Mouse (Mus musculus): ENCODE results near the gene Foxp2.

The Foxp2 gene

GRCm38 (mm10) chr6:15373621-15374020 lies 472.5 kb downstream of the Foxp2 start:
- DNase-seq (ENCODE audit: low spot score): no peak

DNA sequence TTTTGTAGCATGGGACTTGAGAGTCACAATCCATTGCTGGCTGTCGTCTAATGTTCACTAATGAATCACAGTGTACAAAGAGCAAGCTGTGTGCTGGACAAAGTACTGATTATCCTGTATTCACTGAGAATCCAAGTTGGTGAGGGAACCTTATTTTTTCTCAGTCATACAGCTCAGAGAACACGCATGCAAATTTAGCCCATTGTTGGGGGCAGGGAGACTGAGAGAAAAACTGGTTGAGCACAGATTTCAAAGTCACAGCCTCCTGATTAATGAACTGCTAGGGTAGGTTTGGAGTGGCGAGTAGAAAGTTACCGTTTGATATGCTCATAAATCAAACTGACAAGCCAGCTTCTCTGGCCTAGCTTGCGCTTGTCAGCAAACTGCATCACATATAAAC lies 477.1 kb downstream of the Foxp2 start:
- no peak for DNase-seq (ENCODE audit: low spot score)

DNA sequence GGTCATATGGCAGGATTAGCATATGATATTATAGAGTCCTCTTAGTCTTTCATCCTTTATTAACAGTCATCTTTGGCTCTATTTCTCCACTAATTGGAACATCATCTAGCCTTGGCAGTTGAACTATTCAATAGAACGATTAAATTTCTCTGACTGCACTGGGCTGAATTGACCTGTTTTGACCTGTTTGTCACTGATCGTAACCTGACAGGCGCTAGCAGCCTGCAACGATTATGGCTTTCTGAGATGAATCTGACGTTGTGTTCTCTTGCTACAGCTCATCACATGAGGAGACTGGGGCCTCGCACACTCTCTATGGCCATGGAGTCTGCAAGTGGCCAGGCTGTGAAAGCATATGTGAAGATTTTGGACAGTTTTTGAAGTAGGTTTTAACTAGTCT lies 495.3 kb downstream of the Foxp2 start:
- DNase-seq (ENCODE audit: low spot score): no peak

DNA sequence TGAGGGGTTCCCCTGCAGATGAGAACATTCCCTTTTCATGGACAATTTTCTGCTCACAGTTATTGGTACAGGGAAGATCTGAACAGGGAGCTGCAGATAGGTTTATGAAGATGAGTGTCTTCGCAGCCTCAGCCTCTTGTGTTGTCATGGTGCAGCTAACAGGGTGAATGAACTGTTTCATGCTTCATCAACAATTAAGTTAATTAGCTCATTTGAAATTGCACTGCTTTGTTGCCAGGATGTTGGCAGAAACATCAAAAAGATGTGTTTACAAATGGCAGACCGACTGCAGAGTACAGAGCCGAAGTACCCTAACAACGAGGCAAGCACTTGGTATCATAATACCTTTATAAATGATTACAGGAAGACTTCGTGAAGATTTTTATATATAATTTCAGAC lies 496.3 kb downstream of the Foxp2 start:
- no peak for DNase-seq (ENCODE audit: low spot score)

GRCm38 (mm10) chr6:15401138-15401537 lies 500.0 kb downstream of the Foxp2 start:
- no peak for DNase-seq (ENCODE audit: low spot score)

DNA sequence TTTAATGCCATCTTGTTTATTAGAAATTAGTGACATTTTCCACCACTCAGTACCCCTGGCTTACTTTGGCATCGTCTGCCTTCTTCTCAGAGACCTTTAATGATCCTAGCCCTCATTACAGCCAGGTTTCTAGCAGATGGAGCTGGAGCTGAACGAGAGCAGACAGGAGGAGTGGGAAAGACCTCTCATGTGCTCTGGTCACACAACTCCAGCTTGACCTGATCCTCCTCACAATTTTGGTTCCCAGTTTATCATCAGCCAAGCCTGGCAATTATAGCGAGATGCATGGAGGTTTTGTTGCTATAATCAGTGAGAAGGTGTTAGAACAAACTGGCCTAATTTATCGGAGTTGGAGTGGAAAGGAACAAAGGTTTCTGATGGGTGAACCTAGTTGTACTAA lies 500.9 kb downstream of the Foxp2 start:
- no peak for DNase-seq (ENCODE audit: low spot score)

DNA sequence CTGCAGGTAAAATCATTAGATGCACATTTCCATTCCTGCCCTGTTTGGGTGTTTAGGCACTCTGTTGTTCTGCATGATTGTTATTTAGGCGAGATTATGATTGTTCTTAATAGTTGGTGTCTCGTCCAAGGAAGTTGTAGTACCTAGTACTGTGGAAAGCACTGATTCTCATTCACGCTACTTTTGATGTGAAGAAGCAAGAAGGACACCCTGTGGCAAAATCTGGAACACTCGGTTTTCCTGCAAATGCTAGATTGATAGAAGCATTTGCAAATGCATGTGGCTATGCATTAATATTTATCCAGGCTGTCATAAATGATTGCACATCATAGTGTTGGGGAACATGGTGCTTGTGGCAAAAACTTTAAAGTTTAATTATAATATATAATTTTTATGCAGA lies 514.0 kb downstream of the Foxp2 start:
- DNase-seq (ENCODE audit: low spot score): no peak

DNA sequence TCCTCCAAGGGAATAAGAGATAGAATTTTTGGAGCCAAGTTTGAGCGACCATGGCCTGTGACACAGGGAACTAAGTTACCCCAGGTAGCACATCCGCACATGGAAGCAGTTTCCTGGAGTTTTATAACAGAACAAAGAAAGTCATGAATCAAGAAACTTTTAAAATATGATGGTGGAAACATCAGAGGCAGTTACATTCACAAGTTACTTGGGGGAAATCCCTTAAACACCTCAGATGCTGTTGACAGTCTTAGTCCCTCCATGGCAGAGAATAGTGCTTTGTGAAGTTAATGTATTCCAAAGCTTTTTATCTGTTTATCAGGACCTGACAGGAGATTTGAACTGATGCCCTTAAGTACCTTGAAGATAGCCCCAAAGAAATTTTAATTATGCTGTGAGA lies 558.6 kb downstream of the Foxp2 start:
- DNase-seq (ENCODE audit: low spot score): no peak

GRCm38 (mm10) chr6:15463390-15463789 lies 562.2 kb downstream of the Foxp2 start:
- DNase-seq (ENCODE audit: low spot score): no peak

GRCm38 (mm10) chr6:15465471-15465870 lies 564.3 kb downstream of the Foxp2 start:
- DNase-seq (ENCODE audit: low spot score): no peak

- no peak for DNase-seq (ENCODE audit: low spot score)
Observed at GRCm38 (mm10) chr6:15466634-15467033, 565.5 kb downstream of the Foxp2 start.

DNA sequence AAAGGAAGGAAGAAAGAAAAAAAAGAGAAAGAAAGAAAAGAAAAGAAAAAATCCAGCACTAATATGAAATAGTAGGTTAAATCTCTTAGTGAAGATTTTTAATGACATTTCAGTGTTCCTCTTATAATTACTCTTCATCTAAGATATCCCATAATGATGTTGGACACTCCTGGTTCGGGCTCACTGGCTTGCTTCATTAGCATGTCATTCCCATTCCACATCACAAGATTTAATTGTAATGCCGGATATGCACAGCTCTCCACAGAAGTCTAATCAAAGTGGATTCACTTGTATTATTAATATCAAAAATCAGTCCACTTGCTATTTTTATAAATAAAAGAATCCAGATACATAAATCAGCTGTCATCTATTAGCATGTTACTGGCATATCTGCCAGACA lies 585.8 kb downstream of the Foxp2 start:
- DNase-seq (ENCODE audit: low spot score): no peak
